In genomic region chr6:146473216-146473955, GRCm38 (mm10) we compare ENCODE assay signal across 17 mouse cellular contexts. TPM values are rescaled to one million over a fixed set of nuclear protein-coding genes. Genes with fewer than 3 reads are reported as not detected.
DNase-seq lines count a peak whose midpoint lies in the region; ATAC-seq and TF ChIP-seq lines count a peak whose summit lies in the region.
"Had no signal": no experiment of that assay in that cellular context is flagged by ENCODE, and none has a peak within 500 bp of the region (broad histone marks: within the 10 kb centered on the region; RNA-seq: fewer than 3 reads in every experiment).

No protein-coding gene starts in this region.

- peak; percentile 54 to 74 for DNase-seq in heart, adult 18-20 months
- no peak for DNase-seq in heart, embryonic 10.5 days (ENCODE audit: low spot score)
- DNase-seq in ES-E14 (ENCODE audit: low read depth, low spot score): no peak
- DNase-seq in gastrocnemius, adult 2 months: peak; percentile 50
- DNase-seq in heart, postnatal 0 days (ENCODE audit: low spot score): peak; percentile 36
- no peak for DNase-seq in layer of hippocampus, adult 18-20 months (ENCODE audit: low spot score in 2 of 2)
- no peak for DNase-seq in ovary, adult 18-20 months (ENCODE audit: low spot score)
- no peak for DNase-seq in kidney, postnatal 36 days
- DNase-seq: cerebellum, adult 9-11 months; kidney, adult 8-10 months; layer of hippocampus, postnatal 36 days; thymus, postnatal 4 days had no signal

- no peaks in the 10 kb centered on the region for H3K9me3 ChIP-seq in heart, embryonic 10.5 days
- H3K9me3 ChIP-seq in ES-E14 (ENCODE audit: control insufficient read depth, insufficient read depth, low read depth, low read length): no peaks in the 10 kb centered on the region
- no peaks in the 10 kb centered on the region for H3K9me3 ChIP-seq in heart, postnatal 0 days (replicated peaks; ENCODE audit: control insufficient read depth, low read length)
- H3K9me3 ChIP-seq: embryonic facial prominence, embryonic 13.5 days; midbrain, embryonic 15.5 days; neural tube, embryonic 15.5 days; stomach, embryonic 15.5 days had no signal

- no peak overlapping the region for H3K4me3 ChIP-seq in heart, embryonic 10.5 days
- H3K4me3 ChIP-seq in ES-E14 (ENCODE audit: insufficient read depth in 1 of 2, low read depth in 1 of 2, low read length in 2 of 2, poor library complexity in 1 of 2, severe bottlenecking in 1 of 2): no peak overlapping the region
- peak overlapping the region; percentile 45 for H3K4me3 ChIP-seq in gastrocnemius, adult 2 months
- no peak overlapping the region for H3K4me3 ChIP-seq in heart, postnatal 0 days (ENCODE audit: low read depth, low read length)
- H3K4me3 ChIP-seq: embryonic facial prominence, embryonic 13.5 days; midbrain, embryonic 15.5 days; neural tube, embryonic 15.5 days; stomach, embryonic 15.5 days had no signal

- no peak overlapping the region for H3K4me2 ChIP-seq in heart, postnatal 0 days (ENCODE audit: low read depth, low read length)
- H3K4me2 ChIP-seq: embryonic facial prominence, embryonic 13.5 days; hindbrain, embryonic 14.5 days; midbrain, embryonic 15.5 days; neural tube, embryonic 15.5 days; stomach, embryonic 15.5 days had no signal

- peaks cover 11% of the 10 kb centered on the region for H3K4me1 ChIP-seq in heart, embryonic 10.5 days
- H3K4me1 ChIP-seq in ES-E14 (ENCODE audit: control insufficient read depth in 2 of 2, insufficient read depth in 2 of 2, low read length in 2 of 2, poor library complexity in 1 of 2): no peaks in the 10 kb centered on the region
- H3K4me1 ChIP-seq in heart, postnatal 0 days (ENCODE audit: control insufficient read depth, insufficient read depth): peaks cover 18% of the 10 kb centered on the region
- H3K4me1 ChIP-seq: midbrain, embryonic 15.5 days; neural tube, embryonic 15.5 days; stomach, embryonic 15.5 days had no signal

- H3K27ac ChIP-seq in heart, embryonic 10.5 days: no peak overlapping the region
- H3K27ac ChIP-seq in ES-E14 (ENCODE audit: insufficient read depth, low read depth, low read length, poor library complexity, severe bottlenecking): no peak overlapping the region
- H3K27ac ChIP-seq in gastrocnemius, adult 2 months: peak overlapping the region; percentile 82
- H3K27ac ChIP-seq in heart, postnatal 0 days (ENCODE audit: low read depth): peak overlapping the region; percentile 50
- H3K27ac ChIP-seq: embryonic facial prominence, embryonic 13.5 days; hindbrain, embryonic 14.5 days; midbrain, embryonic 15.5 days; neural tube, embryonic 15.5 days; stomach, embryonic 15.5 days had no signal

- no peak for TF ChIP-seq EP300 in heart, postnatal 0 days (IDR thresholded peaks at IDR 0.05; ENCODE audit: low read depth)

- peak; percentile 28; the same call in 1 of the 2 replicates for ATAC-seq in heart, postnatal 0 days (ENCODE audit: insufficient read depth, low read depth)
- ATAC-seq: midbrain, embryonic 15.5 days had no signal

- in situ Hi-C loops in ES-E14 (cut with MboI; ENCODE audit: low sequenced_read_pairs in 2 of 2, unreplicated experiment in 2 of 2): no loop called here

- H3K27me3 ChIP-seq in heart, embryonic 10.5 days (ENCODE audit: insufficient read depth, poor library complexity, severe bottlenecking): no peaks in the 10 kb centered on the region
- no peaks in the 10 kb centered on the region for H3K27me3 ChIP-seq in heart, postnatal 0 days (ENCODE audit: control insufficient read depth, insufficient read depth, low read length)
- H3K27me3 ChIP-seq: embryonic facial prominence, embryonic 13.5 days; midbrain, embryonic 15.5 days; neural tube, embryonic 15.5 days; stomach, embryonic 15.5 days had no signal

- TF ChIP-seq CTCF in gastrocnemius, adult 2 months (IDR thresholded peaks at IDR 0.05): no peak
- TF ChIP-seq CTCF in heart, postnatal 0 days (IDR thresholded peaks at IDR 0.05; ENCODE audit: low read depth): no peak

- intact Hi-C loops in gastrocnemius, adult 2 months (cut with DNase I): no loop called here

- 0 out of 2 replicates have a peak, but pooled peaks cover 2% of the 10 kb centered on the region for H3K36me3 ChIP-seq in heart, embryonic 10.5 days
- no peaks in the 10 kb centered on the region for H3K36me3 ChIP-seq in ES-E14 (ENCODE audit: control insufficient read depth, insufficient read depth, low read length, poor library complexity, severe bottlenecking)
- H3K36me3 ChIP-seq in heart, postnatal 0 days (replicated peaks; ENCODE audit: control insufficient read depth, insufficient read depth, low read length): peaks cover 8% of the 10 kb centered on the region; the same call in 1 of the 2 replicates
- H3K36me3 ChIP-seq: embryonic facial prominence, embryonic 13.5 days; midbrain, embryonic 15.5 days; neural tube, embryonic 15.5 days; stomach, embryonic 15.5 days had no signal

- H3K9ac ChIP-seq in ES-E14 (ENCODE audit: insufficient read depth, low read depth, low read length, poor library complexity, severe bottlenecking): peak overlapping the region; percentile 9; the same call in 1 of the 2 replicates
- no peak overlapping the region for H3K9ac ChIP-seq in heart, postnatal 0 days (replicated peaks; ENCODE audit: low read depth, low read length)
- H3K9ac ChIP-seq: embryonic facial prominence, embryonic 13.5 days; hindbrain, embryonic 14.5 days; midbrain, embryonic 15.5 days; neural tube, embryonic 15.5 days; stomach, embryonic 15.5 days had no signal

- 79% methylated on average over 6 of the region's 6 CpGs for WGBS in heart, embryonic 10.5 days
- 60% methylated on average over 6 of the region's 6 CpGs for WGBS in heart, postnatal 0 days

TF ChIP-seq in ES-E14, 5 proteins besides CTCF, POLR2A, EP300 and RAD21:
- TF ChIP-seq ZC3H11A (IDR thresholded peaks at IDR 0.05; ENCODE audit: borderline replicate concordance, low read depth, low read length) (no peak), ZNF384 (IDR thresholded peaks at IDR 0.05; ENCODE audit: low read depth, low read length) (no peak), CHD2 (IDR thresholded peaks at IDR 0.05; ENCODE audit: low read depth, low read length) (no peak), HCFC1 (IDR thresholded peaks at IDR 0.05; ENCODE audit: borderline replicate concordance, insufficient read depth, low read length) (no peak), MAFK (IDR thresholded peaks at IDR 0.05; ENCODE audit: insufficient read depth, low read depth, low read length) (no peak)

RNA-seq across cellular contexts. Expression of gene Itpr2, which starts 28.6 kb away (rescaled TPM):
- 10 to 100 TPM; 16.9 to 25.3 TPM for total RNA-seq in heart, adult 18-20 months (2021)
- polyA plus RNA-seq in heart, embryonic 10.5 days (2016; fragmentation: Nextera tagmentation; extraction: Ambion mirVana): 19.4 and 22.1 TPM in 2 replicates
- total RNA-seq in ES-E14 (2012; rRNA removed): 0.95 and 1.5 TPM in 2 replicates
- total RNA-seq in gastrocnemius, adult 2 months (2021): 1 to 10 TPM; 7.4 to 9.9 TPM
- 51.4 and 59.5 TPM in 2 replicates for total RNA-seq in heart, postnatal 0 days (2014; rRNA removed; ENCODE audit: low replicate concordance)
- 24.2 and 26.5 TPM in 2 replicates for polyA plus RNA-seq in heart, postnatal 0 days (2015; fragmentation: Nextera tagmentation; extraction: Ambion mirVana)
- total RNA-seq in layer of hippocampus, adult 18-20 months (2021): 10 to 100 TPM; 18.6 to 19.8 TPM

Comparison
In these comparisons a context has a peak if more than half of its experiments do, and no peak if none do; other contexts are left out.
1. DNase-seq: peak in heart, adult 18-20 months (2 of 2), gastrocnemius, adult 2 months (single experiment) and heart, postnatal 0 days (single experiment); none in heart, embryonic 10.5 days (single experiment), ES-E14 (single experiment), layer of hippocampus, adult 18-20 months (0 of 2), ovary, adult 18-20 months (single experiment) and kidney, postnatal 36 days (0 of 2).
2. H3K27ac ChIP-seq: peak in gastrocnemius, adult 2 months (single experiment) and heart, postnatal 0 days (single experiment); none in heart, embryonic 10.5 days (single experiment) and ES-E14 (single experiment).